In genomic region chr13:19608120-19608519, GRCm38 (mm10) we compare ENCODE assay signal across 29 mouse cellular contexts. TPM values are rescaled to one million over a fixed set of nuclear protein-coding genes. Genes with fewer than 3 reads are reported as not detected.
DNase-seq lines count a peak whose midpoint lies in the region; ATAC-seq and TF ChIP-seq lines count a peak whose summit lies in the region.
"Had no signal": no experiment of that assay in that cellular context is flagged by ENCODE, and none has a peak within 500 bp of the region (broad histone marks: within the 10 kb centered on the region; RNA-seq: fewer than 3 reads in every experiment).

No protein-coding gene starts in this region.

- peak; percentile 36 for ATAC-seq in liver, embryonic 11.5 days (replicated peaks; ENCODE audit: low FRiP score)
- 0 out of 2 replicates have a peak, but pooled peaks have one; percentile 29 for ATAC-seq in common myeloid progenitor, adult 5-6 weeks (replicated peaks; ENCODE audit: low read depth, poor library complexity, severe bottlenecking)
- ATAC-seq in liver, embryonic 14.5 days (ENCODE audit: insufficient read depth), result peak; percentile 59; the same call in 1 of the 2 replicates
- ATAC-seq in megakaryocyte progenitor cell, adult 5-6 weeks (replicated peaks; ENCODE audit: poor library complexity), result peak; percentile 49
- ATAC-seq in intestine, postnatal 0 days, result no peak
- ATAC-seq: activated CD4-positive, CD25-positive, alpha-beta regulatory T cell, adult 4 months; CD4-positive, CD25-positive, alpha-beta regulatory T cell, adult 4 months; forebrain, embryonic 14.5 days; Patski had no signal

- H3K4me3 ChIP-seq in liver, embryonic 11.5 days (ENCODE audit: low read depth, low read length), result no peak overlapping the region
- no peak overlapping the region for H3K4me3 ChIP-seq in liver, embryonic 14.5 days (ENCODE audit: insufficient read depth in 1 of 2, low read depth in 2 of 2, low read length in 2 of 2)
- H3K4me3 ChIP-seq in intestine, postnatal 0 days (ENCODE audit: low read depth, low read length), result no peak overlapping the region
- H3K4me3 ChIP-seq: embryonic facial prominence, embryonic 13.5 days; embryonic facial prominence, embryonic 15.5 days; erythroblast, embryonic 14.5 days; forebrain, embryonic 10.5 days; forebrain, embryonic 12.5 days had no signal

- H3K27me3 ChIP-seq in liver, embryonic 11.5 days (replicated peaks; ENCODE audit: control insufficient read depth, insufficient read depth, low read length), result no peaks in the 10 kb centered on the region
- H3K27me3 ChIP-seq in liver, embryonic 14.5 days (ENCODE audit: control insufficient read depth, insufficient read depth, low read length), result no peaks in the 10 kb centered on the region
- no peaks in the 10 kb centered on the region for H3K27me3 ChIP-seq in intestine, postnatal 0 days (replicated peaks; ENCODE audit: control insufficient read depth, insufficient read depth, low read length)
- H3K27me3 ChIP-seq: CH12.LX; embryonic facial prominence, embryonic 13.5 days; embryonic facial prominence, embryonic 15.5 days; forebrain, embryonic 12.5 days; Patski had no signal

- H3K36me3 ChIP-seq in liver, embryonic 11.5 days (ENCODE audit: control insufficient read depth, insufficient read depth, low read length), result no peaks in the 10 kb centered on the region
- H3K36me3 ChIP-seq in liver, embryonic 14.5 days (replicated peaks; ENCODE audit: control insufficient read depth, insufficient read depth, low read depth), result no peaks in the 10 kb centered on the region
- H3K36me3 ChIP-seq in intestine, postnatal 0 days (ENCODE audit: control insufficient read depth, insufficient read depth), result no peaks in the 10 kb centered on the region
- H3K36me3 ChIP-seq: embryonic facial prominence, embryonic 13.5 days; embryonic facial prominence, embryonic 15.5 days; forebrain, embryonic 10.5 days; forebrain, embryonic 12.5 days; G1E had no signal

- no peaks in the 10 kb centered on the region for H3K4me1 ChIP-seq in liver, embryonic 11.5 days (replicated peaks; ENCODE audit: control insufficient read depth, insufficient read depth, low read length)
- H3K4me1 ChIP-seq in liver, embryonic 14.5 days (replicated peaks; ENCODE audit: control insufficient read depth in 2 of 2, insufficient read depth in 2 of 2, low read length in 1 of 2), result peaks cover 2 to 4% of the 10 kb centered on the region in 2 experiments; a peak in 2 of 4 replicates
- H3K4me1 ChIP-seq in intestine, postnatal 0 days (replicated peaks; ENCODE audit: control insufficient read depth, insufficient read depth, low read length), result no peaks in the 10 kb centered on the region
- H3K4me1 ChIP-seq: embryonic facial prominence, embryonic 13.5 days; embryonic facial prominence, embryonic 15.5 days had no signal

- no peak for DNase-seq in liver, embryonic 11.5 days (ENCODE audit: low spot score)
- DNase-seq in liver, result no peak
- DNase-seq in liver, embryonic 14.5 days (ENCODE audit: low read depth in 3 of 3, low spot score in 3 of 3), result no peak
- no peak for DNase-seq in spleen, adult 12 weeks (ENCODE audit: low spot score)
- no peak for DNase-seq in right cerebral cortex, postnatal 25 days
- DNase-seq: adrenal gland, adult 8-10 months; adrenal gland, postnatal 14 days; adrenal gland, postnatal 36 days; B cell, adult 2 months; cerebellum, adult 11-12 months; cerebellum, adult 2 months; cerebellum, adult 9-10 months; cerebellum, postnatal 10 days; cerebellum, postnatal 25 days; embryo, embryonic 11 days had no signal

- no peak for TF ChIP-seq CTCF in liver, embryonic 14.5 days (IDR thresholded peaks at IDR 0.05; ENCODE audit: low read depth)
- no peak for TF ChIP-seq CTCF in intestine, postnatal 0 days (IDR thresholded peaks at IDR 0.05; ENCODE audit: low read depth)

- no peaks in the 10 kb centered on the region for H3K9me3 ChIP-seq in liver, embryonic 11.5 days (ENCODE audit: control insufficient read depth, low read length)
- no peaks in the 10 kb centered on the region for H3K9me3 ChIP-seq in liver, embryonic 14.5 days (ENCODE audit: control insufficient read depth, low read length)
- no peaks in the 10 kb centered on the region for H3K9me3 ChIP-seq in intestine, postnatal 0 days (ENCODE audit: control insufficient read depth)
- H3K9me3 ChIP-seq: embryonic facial prominence, embryonic 13.5 days; embryonic facial prominence, embryonic 15.5 days; forebrain, embryonic 10.5 days; forebrain, embryonic 12.5 days; G1E had no signal

- no peak overlapping the region for H3K9ac ChIP-seq in liver, embryonic 11.5 days (ENCODE audit: low read depth, low read length)
- H3K9ac ChIP-seq in liver, embryonic 14.5 days (replicated peaks), result no peak overlapping the region
- no peak overlapping the region for H3K9ac ChIP-seq in intestine, postnatal 0 days (ENCODE audit: low read depth, low read length)
- H3K9ac ChIP-seq: embryonic facial prominence, embryonic 13.5 days; embryonic facial prominence, embryonic 15.5 days; forebrain, embryonic 12.5 days had no signal

- H3K27ac ChIP-seq in liver, embryonic 11.5 days (ENCODE audit: low read depth, low read length), result no peak overlapping the region
- no peak overlapping the region for H3K27ac ChIP-seq in liver, embryonic 14.5 days
- H3K27ac ChIP-seq in intestine, postnatal 0 days (ENCODE audit: low read depth, low read length), result no peak overlapping the region
- H3K27ac ChIP-seq: embryonic facial prominence, embryonic 13.5 days; embryonic facial prominence, embryonic 15.5 days; forebrain, embryonic 10.5 days; forebrain, embryonic 12.5 days had no signal

- H3K4me2 ChIP-seq in liver, embryonic 11.5 days, result no peak overlapping the region
- no peak overlapping the region for H3K4me2 ChIP-seq in liver, embryonic 14.5 days (ENCODE audit: low read depth)
- no peak overlapping the region for H3K4me2 ChIP-seq in intestine, postnatal 0 days (replicated peaks; ENCODE audit: low read depth)
- H3K4me2 ChIP-seq: embryonic facial prominence, embryonic 13.5 days; embryonic facial prominence, embryonic 15.5 days; forebrain, embryonic 12.5 days had no signal

- TF ChIP-seq EP300 in liver, embryonic 14.5 days (IDR thresholded peaks at IDR 0.05; ENCODE audit: low read depth), result peak; percentile 38

RNA-seq across cellular contexts. Expression of gene Epdr1, which starts 11.6 kb away (rescaled TPM):
- 22.5 and 25.3 TPM in 2 replicates for polyA plus RNA-seq in liver, embryonic 11.5 days (2014; fragmentation: Nextera tagmentation; extraction: Ambion mirVana)
- 19.0 and 22.5 TPM in 2 replicates for total RNA-seq in common myeloid progenitor, adult 5-6 weeks (2017)
- 8.3 and 9.0 TPM in 2 replicates for polyA plus RNA-seq in liver, embryonic 14.5 days (2012; rRNA removed)
- polyA plus RNA-seq in liver, embryonic 14.5 days (2014; fragmentation: Nextera tagmentation; extraction: Ambion mirVana), result 14.7 and 18.6 TPM in 2 replicates
- total RNA-seq in megakaryocyte progenitor cell, adult 5-6 weeks (2015), result 7.4 and 14.0 TPM in 2 replicates
- total RNA-seq in megakaryocyte progenitor cell, adult 5-6 weeks (2017), result 2.5 and 10.0 TPM in 2 replicates
- 10.8 TPM in 2 replicates for polyA plus RNA-seq in intestine, postnatal 0 days (2015; fragmentation: Nextera tagmentation; extraction: Ambion mirVana)
- polyA plus RNA-seq: G1E had no signal

RNA-seq across cellular contexts. Expression of gene Sfrp4, which starts 14.8 kb away (rescaled TPM):
- polyA plus RNA-seq in liver, embryonic 11.5 days (2014; fragmentation: Nextera tagmentation; extraction: Ambion mirVana), result 1.0 and 1.2 TPM in 2 replicates
- total RNA-seq in common myeloid progenitor, adult 5-6 weeks (2017), result 1.3 and 2.5 TPM in 2 replicates
- 0.66 and 0.69 TPM in 2 replicates for polyA plus RNA-seq in liver, embryonic 14.5 days (2012; rRNA removed)
- polyA plus RNA-seq in liver, embryonic 14.5 days (2014; fragmentation: Nextera tagmentation; extraction: Ambion mirVana), result 0.25 and 0.44 TPM in 2 replicates
- 0.49 and 2.3 TPM in 2 replicates for total RNA-seq in megakaryocyte progenitor cell, adult 5-6 weeks (2015)
- 1.7 TPM in 1 of 2 replicates, not detected in the other for total RNA-seq in megakaryocyte progenitor cell, adult 5-6 weeks (2017)
- 0.30 and 0.71 TPM in 2 replicates for polyA plus RNA-seq in intestine, postnatal 0 days (2015; fragmentation: Nextera tagmentation; extraction: Ambion mirVana)
- total RNA-seq: CH12.LX had no signal
- polyA plus RNA-seq: activated CD4-positive, CD25-positive, alpha-beta regulatory T cell, adult 4 months; CD4-positive, CD25-positive, alpha-beta regulatory T cell, adult 4 months; erythroblast, embryonic 14.5 days; G1E had no signal
